Mouse (Mus musculus) CD8-positive naive resting alpha-beta T cell, adult 2 months (primary cell): Measurements from ENCODE around the gene Ppp1r1b.

Experiments
- DNase-seq, 2 experiments: peaks; one replicate each; pipeline ENCODE4 v3.0.0; 2022; ENCODE audit warnings: low read depth in 2 of 2, low spot score in 2 of 2

Ppp1r1b gene

GRCm38 (mm10) chr11:98348083-98348961, at the start of gene Ppp1r1b:
Gene Ppp1r1b, plus strand, starts transcription at chr11:98348404.
- peak in 1 of 2 experiments; percentile 55 for DNase-seq

- no peak for DNase-seq
Measured at GRCm38 (mm10) chr11:98298484-98299205, 49.6 kb upstream of the Ppp1r1b start.

GRCm38 (mm10) chr11:98313790-98314323, 34.3 kb upstream of the Ppp1r1b start:
- no peak for DNase-seq

GRCm38 (mm10) chr11:98317479-98317878, 30.7 kb upstream of the Ppp1r1b start:
- no peak for DNase-seq

GRCm38 (mm10) chr11:98318421-98319116, 29.6 kb upstream of the Ppp1r1b start:
- DNase-seq = no peak

GRCm38 (mm10) chr11:98319120-98319519, 29.1 kb upstream of the Ppp1r1b start:
- DNase-seq = no peak

GRCm38 (mm10) chr11:98319544-98319943, 28.7 kb upstream of the Ppp1r1b start:
- DNase-seq = no peak

- DNase-seq = no peak
Measured at GRCm38 (mm10) chr11:98319944-98320343, 28.3 kb upstream of the Ppp1r1b start.

GRCm38 (mm10) chr11:98320381-98320780, 27.8 kb upstream of the Ppp1r1b start:
- DNase-seq = no peak

- DNase-seq = no peak
Measured at GRCm38 (mm10) chr11:98320806-98321676, 27.2 kb upstream of the Ppp1r1b start.

GRCm38 (mm10) chr11:98321677-98322003, 26.6 kb upstream of the Ppp1r1b start:
- DNase-seq = no peak

- DNase-seq = no peak
Measured at GRCm38 (mm10) chr11:98322159-98322558, 26.0 kb upstream of the Ppp1r1b start.

- no peak for DNase-seq
Measured at GRCm38 (mm10) chr11:98323136-98323866, 24.9 kb upstream of the Ppp1r1b start.

GRCm38 (mm10) chr11:98323933-98324332, 24.3 kb upstream of the Ppp1r1b start:
- no peak for DNase-seq

GRCm38 (mm10) chr11:98325191-98325820, 22.9 kb upstream of the Ppp1r1b start:
- no peak for DNase-seq

GRCm38 (mm10) chr11:98325821-98326218, 22.4 kb upstream of the Ppp1r1b start:
- no peak for DNase-seq

GRCm38 (mm10) chr11:98326741-98327135, 21.5 kb upstream of the Ppp1r1b start:
- DNase-seq = no peak

GRCm38 (mm10) chr11:98327136-98328030, 20.8 kb upstream of the Ppp1r1b start:
- DNase-seq = no peak
